Mouse (Mus musculus): ENCODE data around the gene Prdx3. TPM values are rescaled to one million over a fixed set of nuclear protein-coding genes. Genes with fewer than 3 reads are reported as not detected.
"Not testable (repeated sequence)": the region's sequence is repeated elsewhere in the genome, so short reads cannot be mapped to it uniquely, and the experiment has no call there.

Prdx3 gene
- total RNA-seq, 2 experiments from 2014 or later, result 74.1 to 74.9 TPM

DNA sequence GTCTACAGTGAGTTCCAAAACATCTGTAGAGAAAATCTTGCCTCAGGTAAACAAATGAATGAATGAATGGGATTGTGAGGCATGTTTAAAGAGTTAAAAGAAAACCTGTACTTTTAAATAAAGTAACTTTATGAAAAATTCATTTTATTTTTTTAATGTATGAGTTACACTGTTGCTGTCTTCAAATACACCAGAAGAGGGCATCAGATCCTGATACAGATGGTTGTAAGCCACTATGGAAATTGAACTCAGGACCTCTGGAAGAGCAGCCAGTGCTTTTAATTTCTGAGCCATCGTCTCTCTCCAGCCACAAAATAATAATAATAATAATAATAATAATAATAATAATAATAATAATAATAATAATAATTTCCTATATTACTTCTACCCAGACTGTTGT is 3.9 kb downstream of the Prdx3 start:
- DNase-seq (ENCODE audit: low spot score in 2 of 2), result no peak

DNA sequence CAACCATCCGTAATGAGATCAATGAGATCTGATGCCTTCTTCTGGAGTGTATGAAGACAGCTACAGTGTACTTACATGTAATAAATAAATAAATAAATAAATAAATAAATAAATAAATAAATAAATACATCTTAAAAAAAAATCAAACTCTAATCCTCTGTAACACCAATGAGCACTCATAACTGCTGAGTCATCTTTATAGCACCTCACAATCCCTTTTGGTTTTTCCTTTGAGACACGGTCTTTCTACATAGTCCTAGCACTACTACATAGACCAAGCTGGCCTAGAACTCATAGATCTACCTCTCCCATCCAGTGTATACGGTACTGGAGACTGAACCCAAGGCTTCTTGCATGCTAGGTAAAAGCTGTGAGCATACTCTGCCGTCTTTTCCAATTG is 8.2 kb downstream of the Prdx3 start:
- not testable (repeated sequence) for DNase-seq (ENCODE audit: low spot score in 2 of 2)

GRCm38 (mm10) chr19:60860868-60861700 is 13.3 kb downstream of the Prdx3 start, which contains the start of gene Sfxn4:
Gene Sfxn4, minus strand, starts transcription at chr19:60861479.
- peak; percentile 82 to 93 for DNase-seq (ENCODE audit: low spot score in 2 of 2)

- DNase-seq (ENCODE audit: low spot score in 2 of 2), result no peak
Observed at GRCm38 (mm10) chr19:60845731-60846130, 28.6 kb downstream of the Prdx3 start.

DNA sequence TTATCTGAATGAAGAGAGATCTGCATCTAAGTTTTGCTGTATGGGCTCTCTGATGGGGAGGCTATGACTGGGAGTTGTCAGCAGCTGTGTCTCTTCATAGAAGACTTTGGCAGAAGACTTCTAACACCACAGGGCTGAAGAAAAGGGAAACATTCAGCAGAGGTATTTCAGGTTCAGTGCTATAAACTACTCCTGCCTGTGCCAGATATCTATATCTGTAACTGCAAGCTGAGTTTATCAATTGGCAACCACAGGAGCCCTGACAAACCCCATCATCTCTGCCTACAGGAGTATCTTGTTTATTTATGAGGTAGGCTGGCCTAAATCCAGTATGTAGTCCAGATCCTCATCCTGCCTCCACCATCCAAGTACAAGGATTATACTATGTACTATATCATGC is 31.0 kb downstream of the Prdx3 start:
- DNase-seq (ENCODE audit: low spot score in 2 of 2), result no peak

- DNase-seq (ENCODE audit: low spot score in 2 of 2), result peak; percentile 30 to 55
Observed at GRCm38 (mm10) chr19:60837747-60838146, 36.6 kb downstream of the Prdx3 start.

DNA sequence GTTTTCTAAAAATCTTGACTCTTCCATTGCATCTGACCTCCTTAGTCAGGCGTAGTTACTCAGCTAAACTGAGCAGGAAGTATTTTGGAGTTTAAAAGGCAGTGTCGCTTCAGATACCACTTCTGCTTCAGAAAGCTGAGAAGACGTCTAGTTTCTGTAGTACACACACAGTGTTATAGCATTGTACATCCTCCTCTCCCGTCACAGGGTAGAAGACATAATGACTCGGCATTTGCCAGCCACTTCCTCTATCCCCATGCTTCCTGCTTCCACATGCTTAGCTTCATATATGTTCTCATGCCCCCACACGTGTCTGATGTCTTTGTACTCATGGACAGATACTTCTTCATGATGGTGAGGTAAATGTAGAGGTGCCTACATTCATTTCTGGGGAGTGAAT is 55.7 kb downstream of the Prdx3 start:
- no peak for DNase-seq (ENCODE audit: low spot score in 2 of 2)

Other genes with a start within 250 kb of the Prdx3 start
- gene Nanos1, start 118.6 kb downstream of the Prdx3 start, total RNA-seq (2021), result 10 to 100 TPM; 17.3 to 18.7 TPM
- gene Eif3a, start 83.9 kb downstream of the Prdx3 start, total RNA-seq (2021), result 100 to 1,000 TPM; 117 to 118 TPM
- 10 to 100 TPM; 29.3 to 32.1 TPM for gene Fam45a, start 63.0 kb downstream of the Prdx3 start, total RNA-seq (2021)
- 10 to 100 TPM; 10.6 to 15.5 TPM for gene Sfxn4, start 13.1 kb downstream of the Prdx3 start, total RNA-seq (2021)
- 1 to 10 TPM; 8.8 to 9.1 TPM for gene Grk5, start 15.2 kb upstream of the Prdx3 start, total RNA-seq (2021)